Mouse (Mus musculus): ENCODE measurements at regions not wholly inside any gene's neighbourhood (a gene's known extent, or its start where the extent isn't known, plus 50 kb on each side); places are given as distances from the start of the nearest gene placed in this dataset.
A peak's percentile ranks its signal among the peaks of the same experiment; 100 is the strongest.

GRCm38 (mm10) chr19:36178828-36179251 lies 58.9 kb upstream of the Ankrd1 start:
- ATAC-seq = no peak

GRCm38 (mm10) chr19:36180329-36180728 lies 60.4 kb upstream of the Ankrd1 start:
- no peak for ATAC-seq

GRCm38 (mm10) chr19:36181535-36181934 lies 61.6 kb upstream of the Ankrd1 start:
- no peak for ATAC-seq

GRCm38 (mm10) chr19:36183127-36183526 lies 63.2 kb upstream of the Ankrd1 start:
- ATAC-seq = peak; percentile 97

- no peak for ATAC-seq
These were observed 69.8 kb upstream of the Ankrd1 start for GRCm38 (mm10) chr19:36189662-36190061.

- no peak for ATAC-seq
These were observed 71.7 kb upstream of the Ankrd1 start for GRCm38 (mm10) chr19:36191641-36192040.

GRCm38 (mm10) chr19:36204269-36204668 lies 84.4 kb upstream of the Ankrd1 start:
- no peak for ATAC-seq

- no peak for ATAC-seq
These were observed 85.2 kb upstream of the Ankrd1 start for GRCm38 (mm10) chr19:36204965-36205718.

- ATAC-seq = no peak
These were observed 87.9 kb upstream of the Ankrd1 start for GRCm38 (mm10) chr19:36207735-36208288.

- no peak for ATAC-seq
These were observed 88.5 kb upstream of the Ankrd1 start for GRCm38 (mm10) chr19:36208419-36208818.

- ATAC-seq = no peak
These were observed 93.6 kb upstream of the Ankrd1 start for GRCm38 (mm10) chr19:36213461-36213860.

GRCm38 (mm10) chr19:36214188-36214968 lies 94.5 kb upstream of the Ankrd1 start:
- ATAC-seq = no peak

- no peak for ATAC-seq
These were observed 97.3 kb upstream of the Ankrd1 start for GRCm38 (mm10) chr19:36217177-36217576.

GRCm38 (mm10) chr19:36217605-36218004 lies 97.7 kb upstream of the Ankrd1 start:
- ATAC-seq = no peak

GRCm38 (mm10) chr19:36218921-36219320 lies 99.0 kb upstream of the Ankrd1 start:
- no peak for ATAC-seq

GRCm38 (mm10) chr19:36221104-36221503 lies 101.2 kb upstream of the Ankrd1 start:
- no peak for ATAC-seq

- ATAC-seq = peak; percentile 62
These were observed 101.7 kb upstream of the Ankrd1 start for GRCm38 (mm10) chr19:36221596-36221995.

GRCm38 (mm10) chr19:36222198-36222597 lies 102.3 kb upstream of the Ankrd1 start:
- peak; percentile 50 for ATAC-seq

GRCm38 (mm10) chr19:36224518-36224917 lies 104.6 kb upstream of the Ankrd1 start:
- peak; percentile 78 for ATAC-seq

GRCm38 (mm10) chr19:36225612-36226011 lies 105.7 kb upstream of the Ankrd1 start:
- ATAC-seq = no peak

GRCm38 (mm10) chr19:36227418-36228160 lies 107.7 kb upstream of the Ankrd1 start:
- no peak for ATAC-seq

GRCm38 (mm10) chr19:36229315-36229714 lies 109.4 kb upstream of the Ankrd1 start:
- no peak for ATAC-seq

GRCm38 (mm10) chr19:36229941-36230340 lies 110.0 kb upstream of the Ankrd1 start:
- ATAC-seq = no peak
